Mouse (Mus musculus): ENCODE data around the gene Trappc3l. TPM values are rescaled to one million over a fixed set of nuclear protein-coding genes. Genes with fewer than 3 reads are reported as not detected.

Gene Trappc3l
- polyA plus RNA-seq, 1 experiment: not detected

DNA sequence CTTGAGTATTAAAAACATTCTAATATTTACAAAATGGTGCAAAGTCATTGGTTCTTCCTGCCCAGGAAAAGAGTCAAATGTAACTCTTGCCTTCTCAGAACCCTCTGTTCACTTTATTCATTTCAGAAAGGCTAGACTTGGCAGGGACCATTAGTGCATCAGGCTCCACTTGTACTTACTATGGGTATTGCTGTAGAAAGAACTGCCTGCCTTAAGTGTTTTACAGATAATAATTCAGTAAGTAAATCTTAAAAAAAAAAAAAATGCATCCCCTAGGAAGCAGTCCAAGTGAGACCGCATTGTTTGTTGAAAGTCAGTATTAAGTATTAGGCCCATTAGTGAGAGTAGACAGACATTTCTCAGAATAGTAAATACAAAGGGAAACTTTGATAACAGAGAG, 49.1 kb downstream of the Trappc3l start:
- no peak overlapping the region for H3K4me3 ChIP-seq (ENCODE audit: low read depth, low read length)
- H3K4me1 ChIP-seq (ENCODE audit: control insufficient read depth, insufficient read depth, low read length): no peaks in the 10 kb centered on the region
- H3K27me3 ChIP-seq (ENCODE audit: control insufficient read depth, insufficient read depth, low read length, poor library complexity, severe bottlenecking): no peaks in the 10 kb centered on the region
- H3K27ac ChIP-seq (ENCODE audit: insufficient read depth, low read length): no peak overlapping the region
- H3K9me3 ChIP-seq (replicated peaks; ENCODE audit: control insufficient read depth, insufficient read depth, low read length, poor library complexity, severe bottlenecking): no peaks in the 10 kb centered on the region
- TF ChIP-seq EP300 (IDR thresholded peaks at IDR 0.05; ENCODE audit: insufficient read depth, low read depth, low read length) (no peak), CTCF (IDR thresholded peaks at IDR 0.05; ENCODE audit: low read depth, low read length) (no peak), POLR2A (IDR thresholded peaks at IDR 0.05; ENCODE audit: insufficient read depth, low read length) (no peak)
- H3K36me3 ChIP-seq (ENCODE audit: control insufficient read depth, insufficient read depth, low read length, poor library complexity, severe bottlenecking): no peaks in the 10 kb centered on the region
- H3K9ac ChIP-seq (ENCODE audit: low read depth, poor library complexity, severe bottlenecking): no peak overlapping the region

DNA sequence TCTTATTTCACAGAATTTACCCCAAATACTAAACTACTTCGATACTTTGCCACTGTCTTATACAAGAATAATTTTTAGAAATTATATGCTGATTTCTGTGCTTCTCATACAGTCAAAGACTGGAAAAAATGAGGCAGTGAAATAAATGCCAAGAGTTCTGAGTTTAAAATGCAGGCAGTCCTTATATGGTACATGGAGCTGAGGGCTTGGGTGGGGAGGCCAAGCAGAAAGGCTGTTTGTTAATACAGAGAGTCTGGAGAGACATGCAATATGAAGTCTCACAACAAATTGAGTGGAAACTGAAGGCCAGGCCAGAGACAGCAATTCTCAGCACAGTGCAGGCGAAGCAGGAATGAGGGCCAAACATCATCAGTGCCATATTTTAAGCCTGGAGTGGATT, 51.1 kb downstream of the Trappc3l start:
- no peaks in the 10 kb centered on the region for H3K4me1 ChIP-seq (ENCODE audit: control insufficient read depth, insufficient read depth, low read length)
- no peak overlapping the region for H3K4me3 ChIP-seq (ENCODE audit: low read depth, low read length)
- H3K27ac ChIP-seq (ENCODE audit: insufficient read depth, low read length): no peak overlapping the region
- H3K9me3 ChIP-seq (replicated peaks; ENCODE audit: control insufficient read depth, insufficient read depth, low read length, poor library complexity, severe bottlenecking): no peaks in the 10 kb centered on the region
- no peak for TF ChIP-seq CTCF (IDR thresholded peaks at IDR 0.05; ENCODE audit: low read depth, low read length)
- TF ChIP-seq EP300 (IDR thresholded peaks at IDR 0.05; ENCODE audit: insufficient read depth, low read depth, low read length): no peak
- no peaks in the 10 kb centered on the region for H3K36me3 ChIP-seq (ENCODE audit: control insufficient read depth, insufficient read depth, low read length, poor library complexity, severe bottlenecking)
- H3K27me3 ChIP-seq (ENCODE audit: control insufficient read depth, insufficient read depth, low read length, poor library complexity, severe bottlenecking): no peaks in the 10 kb centered on the region
- H3K9ac ChIP-seq (ENCODE audit: low read depth, poor library complexity, severe bottlenecking): no peak overlapping the region

GRCm38 (mm10) chr10:34089517-34089916, 52.1 kb downstream of the Trappc3l start:
- no peak overlapping the region for H3K9ac ChIP-seq (ENCODE audit: low read depth, poor library complexity, severe bottlenecking)
- H3K9me3 ChIP-seq (replicated peaks; ENCODE audit: control insufficient read depth, insufficient read depth, low read length, poor library complexity, severe bottlenecking): no peaks in the 10 kb centered on the region
- H3K4me1 ChIP-seq (ENCODE audit: control insufficient read depth, insufficient read depth, low read length): no peaks in the 10 kb centered on the region
- no peaks in the 10 kb centered on the region for H3K27me3 ChIP-seq (ENCODE audit: control insufficient read depth, insufficient read depth, low read length, poor library complexity, severe bottlenecking)
- no peaks in the 10 kb centered on the region for H3K36me3 ChIP-seq (ENCODE audit: control insufficient read depth, insufficient read depth, low read length, poor library complexity, severe bottlenecking)
- no peak overlapping the region for H3K4me3 ChIP-seq (ENCODE audit: low read depth, low read length)
- TF ChIP-seq POLR2A (IDR thresholded peaks at IDR 0.05; ENCODE audit: insufficient read depth, low read length): no peak
- TF ChIP-seq CTCF (IDR thresholded peaks at IDR 0.05; ENCODE audit: low read depth, low read length): no peak
- TF ChIP-seq EP300 (IDR thresholded peaks at IDR 0.05; ENCODE audit: insufficient read depth, low read depth, low read length): no peak
- no peak overlapping the region for H3K27ac ChIP-seq (ENCODE audit: insufficient read depth, low read length)

GRCm38 (mm10) chr10:34090481-34090880, 53.1 kb downstream of the Trappc3l start:
- no peak overlapping the region for H3K9ac ChIP-seq (ENCODE audit: low read depth, poor library complexity, severe bottlenecking)
- no peaks in the 10 kb centered on the region for H3K4me1 ChIP-seq (ENCODE audit: control insufficient read depth, insufficient read depth, low read length)
- TF ChIP-seq CTCF (IDR thresholded peaks at IDR 0.05; ENCODE audit: low read depth, low read length): no peak
- TF ChIP-seq POLR2A (IDR thresholded peaks at IDR 0.05; ENCODE audit: insufficient read depth, low read length): no peak
- TF ChIP-seq EP300 (IDR thresholded peaks at IDR 0.05; ENCODE audit: insufficient read depth, low read depth, low read length): no peak
- H3K27ac ChIP-seq (ENCODE audit: insufficient read depth, low read length): no peak overlapping the region
- no peaks in the 10 kb centered on the region for H3K27me3 ChIP-seq (ENCODE audit: control insufficient read depth, insufficient read depth, low read length, poor library complexity, severe bottlenecking)
- no peak overlapping the region for H3K4me3 ChIP-seq (ENCODE audit: low read depth, low read length)
- H3K9me3 ChIP-seq (replicated peaks; ENCODE audit: control insufficient read depth, insufficient read depth, low read length, poor library complexity, severe bottlenecking): no peaks in the 10 kb centered on the region
- H3K36me3 ChIP-seq (ENCODE audit: control insufficient read depth, insufficient read depth, low read length, poor library complexity, severe bottlenecking): no peaks in the 10 kb centered on the region

- H3K36me3 ChIP-seq (ENCODE audit: control insufficient read depth, insufficient read depth, low read length, poor library complexity, severe bottlenecking): no peaks in the 10 kb centered on the region
- no peaks in the 10 kb centered on the region for H3K27me3 ChIP-seq (ENCODE audit: control insufficient read depth, insufficient read depth, low read length, poor library complexity, severe bottlenecking)
- TF ChIP-seq EP300 (IDR thresholded peaks at IDR 0.05; ENCODE audit: insufficient read depth, low read depth, low read length) (no peak), POLR2A (IDR thresholded peaks at IDR 0.05; ENCODE audit: insufficient read depth, low read length) (no peak), CTCF (IDR thresholded peaks at IDR 0.05; ENCODE audit: low read depth, low read length) (no peak)
- H3K9ac ChIP-seq (ENCODE audit: low read depth, poor library complexity, severe bottlenecking): no peak overlapping the region
- no peaks in the 10 kb centered on the region for H3K4me1 ChIP-seq (ENCODE audit: control insufficient read depth, insufficient read depth, low read length)
- H3K9me3 ChIP-seq (replicated peaks; ENCODE audit: control insufficient read depth, insufficient read depth, low read length, poor library complexity, severe bottlenecking): no peaks in the 10 kb centered on the region
- no peak overlapping the region for H3K4me3 ChIP-seq (ENCODE audit: low read depth, low read length)
- no peak overlapping the region for H3K27ac ChIP-seq (ENCODE audit: insufficient read depth, low read length)
Measured at GRCm38 (mm10) chr10:34091888-34092287, 54.5 kb downstream of the Trappc3l start.

DNA sequence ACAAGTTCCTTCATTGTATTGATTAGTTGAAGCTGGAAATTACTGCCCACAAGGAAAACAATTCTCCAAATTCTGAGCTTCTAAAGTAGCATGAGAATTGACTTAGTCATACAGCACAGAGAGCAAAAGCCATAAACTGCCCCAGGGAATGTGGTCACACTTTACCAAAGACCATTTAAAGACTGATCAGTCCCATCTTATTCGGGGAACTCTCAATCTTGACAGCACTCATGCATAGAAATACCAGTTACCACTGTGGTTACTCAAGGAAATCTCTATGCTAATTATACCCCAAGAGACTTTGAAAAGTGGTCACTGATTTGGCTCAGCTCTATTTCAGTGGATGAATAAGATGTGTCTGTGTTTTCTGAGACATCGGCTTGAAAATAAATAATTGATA, 57.8 kb downstream of the Trappc3l start:
- Histone ChIP-seq H3K4me1 (ENCODE audit: control insufficient read depth, insufficient read depth, low read length) (no peaks in the 10 kb centered on the region), H3K36me3 (ENCODE audit: control insufficient read depth, insufficient read depth, low read length, poor library complexity, severe bottlenecking) (no peaks in the 10 kb centered on the region), H3K27ac (ENCODE audit: insufficient read depth, low read length) (no peak overlapping the region), H3K9me3 (replicated peaks; ENCODE audit: control insufficient read depth, insufficient read depth, low read length, poor library complexity, severe bottlenecking) (no peaks in the 10 kb centered on the region), H3K9ac (ENCODE audit: low read depth, poor library complexity, severe bottlenecking) (no peak overlapping the region), H3K4me3 (ENCODE audit: low read depth, low read length) (no peak overlapping the region), H3K27me3 (ENCODE audit: control insufficient read depth, insufficient read depth, low read length, poor library complexity, severe bottlenecking) (no peaks in the 10 kb centered on the region)
- TF ChIP-seq CTCF (IDR thresholded peaks at IDR 0.05; ENCODE audit: low read depth, low read length) (no peak), POLR2A (IDR thresholded peaks at IDR 0.05; ENCODE audit: insufficient read depth, low read length) (no peak), EP300 (IDR thresholded peaks at IDR 0.05; ENCODE audit: insufficient read depth, low read depth, low read length) (no peak)

Measured in ES-Bruce4 (cell line).